Mouse (Mus musculus): Measurements from ENCODE around the gene Prrt1.

Prrt1 gene

DNA sequence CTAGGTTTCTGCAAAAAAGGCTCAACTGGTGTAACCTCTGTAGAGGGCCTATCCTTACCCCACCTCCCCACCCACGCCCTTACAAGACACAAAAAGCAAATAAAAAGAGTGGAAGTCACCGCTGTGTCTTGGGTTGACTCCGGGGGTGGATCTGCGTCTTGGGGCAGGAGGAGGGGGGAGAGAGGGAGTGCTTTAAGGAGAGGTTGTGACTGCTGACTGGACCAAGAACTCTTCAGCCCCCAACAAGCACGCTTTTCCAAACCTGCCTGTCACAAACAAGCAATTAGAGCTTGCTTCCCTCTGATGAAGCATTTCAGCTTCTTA is 727 bp upstream of the Prrt1 start:
- no peak for DNase-seq (ENCODE audit: low spot score)

DNA sequence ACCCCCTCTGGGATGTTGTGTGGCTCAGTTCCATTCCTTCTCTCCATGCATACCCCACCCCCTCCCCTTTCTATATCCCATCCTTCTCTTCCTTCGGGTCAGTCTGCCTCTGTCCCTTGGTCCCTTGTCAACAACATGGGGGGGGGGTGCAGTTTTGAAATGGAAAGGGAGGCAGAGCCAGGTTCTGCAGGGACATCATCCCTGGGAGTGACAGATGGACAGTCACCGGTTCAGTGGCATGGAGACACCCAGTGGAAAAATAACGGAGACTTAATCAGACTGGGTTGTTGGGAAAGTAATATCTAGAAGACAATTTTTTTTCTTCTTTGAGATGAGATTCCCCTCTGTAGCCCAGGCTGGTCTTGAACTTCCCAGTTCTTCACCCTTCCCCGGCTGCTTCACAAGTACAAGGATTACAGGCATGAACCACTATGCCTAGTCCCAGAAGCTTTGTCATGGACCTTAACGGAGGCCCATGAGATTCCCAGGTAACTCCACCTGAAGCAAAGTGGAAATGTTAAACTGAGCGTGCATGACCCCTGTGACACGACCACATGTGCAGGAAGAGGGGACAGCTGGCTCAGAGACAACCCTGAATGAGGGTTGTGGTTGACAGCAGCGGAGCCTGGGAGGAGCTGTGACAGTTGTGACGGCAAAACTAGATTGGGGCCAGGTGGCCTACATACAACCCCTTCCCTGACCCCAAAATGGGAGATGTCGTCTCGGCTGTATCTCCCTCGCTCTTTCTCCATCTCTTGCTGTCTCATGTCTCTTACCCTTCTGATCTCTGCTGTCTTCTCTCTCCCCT is 667 bp downstream of the Prrt1 start:
- no peak for DNase-seq (ENCODE audit: low spot score)

DNA sequence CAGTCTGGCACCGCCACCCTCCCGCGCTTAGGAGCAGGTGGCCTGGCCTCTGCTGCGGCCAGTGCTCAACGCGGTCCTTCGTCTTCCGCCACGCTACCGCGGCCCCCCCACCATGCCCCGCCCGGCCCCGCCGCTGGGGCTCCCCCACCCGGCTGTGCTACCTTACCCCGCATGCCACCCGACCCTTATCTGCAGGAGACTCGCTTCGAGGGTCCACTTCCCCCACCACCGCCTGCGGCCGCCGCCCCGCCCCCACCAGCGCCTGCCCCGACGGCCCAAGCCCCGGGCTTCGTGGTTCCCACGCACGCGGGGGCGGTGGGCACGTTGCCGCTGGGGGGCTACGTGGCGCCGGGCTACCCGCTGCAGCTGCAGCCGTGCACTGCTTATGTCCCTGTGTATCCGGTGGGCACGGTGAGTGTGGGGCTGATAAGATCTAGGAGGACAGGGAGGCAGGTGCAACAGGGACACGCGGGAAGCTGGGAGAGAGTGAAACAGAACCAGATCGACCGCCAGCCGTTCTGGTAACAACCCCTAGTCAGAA is 1.5 kb downstream of the Prrt1 start:
- no peak for DNase-seq (ENCODE audit: low spot score)

DNA sequence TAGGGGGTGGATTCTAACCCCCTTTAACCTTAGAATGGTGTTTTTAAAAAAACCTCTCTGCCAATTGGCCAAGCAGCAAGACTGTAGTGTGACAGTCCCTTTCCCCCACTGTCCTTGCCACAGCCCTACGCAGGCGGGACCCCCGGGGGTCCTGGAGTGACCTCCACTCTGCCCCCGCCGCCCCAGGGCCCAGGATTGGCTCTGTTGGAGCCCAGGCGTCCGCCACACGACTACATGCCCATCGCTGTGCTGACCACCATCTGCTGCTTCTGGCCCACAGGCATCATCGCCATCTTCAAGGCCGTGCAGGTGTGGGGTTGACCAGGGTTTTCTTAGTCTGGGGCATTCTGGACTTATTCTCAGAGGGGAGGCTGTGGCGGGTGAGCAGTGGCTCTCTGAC is 2.3 kb downstream of the Prrt1 start:
- no peak for DNase-seq (ENCODE audit: low spot score)

DNA sequence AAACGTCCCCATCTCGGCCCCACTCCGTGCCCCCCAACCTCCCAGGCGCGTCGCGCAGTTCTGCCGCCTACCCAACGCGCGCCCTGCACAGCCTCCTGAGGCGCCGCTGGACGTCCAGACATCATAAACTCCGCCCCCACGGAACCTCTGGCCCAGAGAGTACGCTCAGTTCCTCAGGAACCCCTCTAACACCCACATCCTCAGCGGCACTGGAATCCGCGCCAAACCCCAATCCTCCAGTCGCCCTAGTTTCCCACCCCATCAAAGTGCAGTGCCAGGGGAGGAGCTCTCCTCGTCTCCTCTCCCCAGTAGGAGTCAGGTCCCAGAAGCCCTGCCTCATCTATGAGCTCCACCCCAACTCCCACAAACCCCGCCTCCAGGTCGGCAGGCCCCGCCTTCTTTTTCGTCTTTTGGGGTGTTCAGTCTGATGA is 2.9 kb downstream of the Prrt1 start:
- DNase-seq (ENCODE audit: low spot score): peak; percentile 46

DNA sequence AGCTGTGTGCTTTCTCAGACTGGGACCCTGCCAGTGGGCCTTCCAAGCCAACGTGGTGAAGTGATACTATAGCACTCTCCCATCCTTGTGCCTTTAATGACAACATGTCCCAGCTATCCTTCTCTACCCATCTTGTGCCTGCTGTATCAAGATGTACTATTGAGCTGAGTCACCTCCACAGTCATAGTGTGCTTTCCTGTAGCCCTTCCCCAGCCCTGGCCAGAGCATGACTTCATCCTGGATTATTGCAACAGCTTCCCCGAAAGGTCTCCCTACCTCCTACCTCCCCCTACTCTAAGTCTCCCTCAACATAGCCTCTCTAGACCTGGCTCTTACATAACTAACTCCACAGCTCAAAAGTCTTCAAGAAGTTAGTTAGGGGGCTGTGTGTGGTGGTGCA is 6.3 kb downstream of the Prrt1 start:
- no peak for DNase-seq (ENCODE audit: low spot score)

DNA sequence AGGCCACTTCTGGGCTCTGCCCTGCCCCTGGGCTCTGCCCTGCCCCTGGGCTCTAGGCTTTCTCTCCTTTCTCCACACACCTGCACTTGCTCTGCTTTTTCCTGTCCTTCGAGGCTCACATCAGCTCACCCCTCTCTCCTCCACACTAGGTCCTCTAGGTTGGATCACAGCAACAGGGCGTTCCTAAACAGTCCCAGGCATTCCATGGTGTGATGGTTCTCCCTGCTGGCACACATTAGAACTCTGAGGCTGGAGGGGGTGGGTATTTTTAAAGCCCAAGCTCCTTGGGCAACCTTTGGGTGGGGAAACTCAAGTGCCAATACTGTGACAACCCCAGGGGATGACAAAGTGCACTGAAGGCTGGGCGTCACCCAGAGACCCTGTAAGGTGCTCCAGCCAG is 8.1 kb downstream of the Prrt1 start:
- DNase-seq (ENCODE audit: low spot score): no peak

DNA sequence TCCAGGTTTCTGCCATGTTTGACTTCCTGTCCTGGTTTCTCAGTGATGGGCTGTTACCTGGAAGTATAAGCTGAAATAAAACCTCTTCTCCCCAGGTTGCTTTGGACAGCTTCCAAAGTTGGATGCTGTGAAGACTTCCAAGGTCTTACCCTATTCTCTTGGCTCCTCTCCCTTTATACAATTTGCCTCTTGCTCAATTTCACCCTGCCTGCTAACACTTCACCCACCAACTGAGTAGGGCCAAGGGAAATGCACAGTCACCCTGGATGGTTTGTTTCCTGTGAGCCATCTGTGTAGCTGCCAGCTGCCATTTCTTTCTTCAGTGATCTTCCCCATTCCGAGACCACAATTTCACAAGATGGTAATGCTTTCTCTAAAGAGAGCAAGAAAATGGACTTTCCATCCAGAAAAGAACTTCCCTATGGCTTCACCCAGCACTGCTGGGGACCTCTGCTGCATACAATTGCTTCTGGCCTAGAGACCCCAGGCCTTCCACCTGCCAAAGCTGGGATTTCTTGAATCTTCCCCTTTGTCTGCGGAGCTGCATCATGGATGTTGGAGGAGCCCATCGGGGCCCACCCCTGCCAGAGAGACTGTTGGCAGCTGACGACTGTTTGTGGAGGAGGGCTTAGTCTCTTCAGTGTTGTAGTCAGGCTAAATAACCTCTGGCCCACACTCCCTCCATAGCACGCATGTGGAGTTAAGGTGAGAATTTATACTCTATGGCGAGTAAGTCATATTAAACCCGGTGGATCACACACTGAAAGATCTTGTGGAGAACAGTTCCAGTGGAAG is 10.3 kb downstream of the Prrt1 start:
- no peak for DNase-seq (ENCODE audit: low spot score)

DNA sequence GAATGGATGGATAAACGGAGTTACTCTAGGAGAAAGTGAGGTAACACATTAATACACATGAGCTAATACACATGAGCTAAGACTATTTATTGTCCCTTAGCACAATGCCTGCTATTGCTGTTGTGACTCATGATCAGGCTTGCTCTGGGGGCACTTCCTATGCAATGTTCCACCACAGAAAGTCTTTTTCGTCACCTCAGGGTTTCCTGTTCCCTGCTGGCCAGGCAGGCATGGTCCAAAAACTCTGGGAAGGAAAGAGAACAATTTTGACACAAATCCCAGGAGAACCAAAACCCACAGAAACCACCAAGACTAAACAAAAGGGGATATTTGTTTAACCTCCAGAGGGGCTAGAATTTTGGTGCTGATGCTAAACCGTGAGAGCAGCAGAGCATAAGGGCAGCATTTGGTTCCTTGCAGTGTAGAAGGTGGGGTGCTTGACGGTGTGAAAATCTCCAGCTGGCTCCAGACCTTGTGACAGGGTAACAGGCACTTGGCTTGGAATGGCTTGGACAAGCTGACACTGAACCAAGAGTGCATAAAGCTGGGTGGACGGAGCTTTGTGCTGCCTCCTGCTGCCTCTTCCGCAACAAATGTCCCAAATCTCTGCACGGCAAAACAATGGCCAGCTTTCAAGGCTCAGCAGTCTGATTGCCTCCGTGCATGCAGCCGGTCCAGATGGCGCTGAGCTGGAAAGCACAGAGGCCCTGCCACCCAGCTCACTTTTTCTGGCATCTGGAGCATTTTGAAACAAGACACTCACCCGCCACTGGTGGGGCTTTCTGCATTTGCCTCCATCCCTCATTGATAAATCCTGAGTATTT is 11.7 kb downstream of the Prrt1 start:
- no peak for DNase-seq (ENCODE audit: low spot score)

DNA sequence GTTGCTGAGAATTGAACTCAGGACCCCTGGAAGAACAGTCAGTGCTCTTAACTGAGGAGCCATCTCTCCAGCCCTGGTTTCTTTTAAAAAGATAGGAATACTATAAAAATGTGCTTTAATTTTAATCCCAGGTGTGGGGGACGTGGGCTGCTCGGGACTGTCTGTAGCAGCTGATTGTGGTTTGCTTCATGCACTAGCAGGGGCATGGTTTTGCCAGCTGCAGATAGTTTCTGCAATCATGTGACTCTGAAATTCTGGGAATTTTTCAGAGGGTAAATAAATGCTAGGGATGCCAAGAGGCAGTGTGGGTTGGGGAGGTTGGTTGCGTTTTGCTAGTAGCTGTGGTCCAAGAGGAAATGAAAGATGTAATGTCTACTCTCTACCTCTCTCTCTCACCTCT is 12.6 kb downstream of the Prrt1 start:
- no peak for DNase-seq (ENCODE audit: low spot score)

DNA sequence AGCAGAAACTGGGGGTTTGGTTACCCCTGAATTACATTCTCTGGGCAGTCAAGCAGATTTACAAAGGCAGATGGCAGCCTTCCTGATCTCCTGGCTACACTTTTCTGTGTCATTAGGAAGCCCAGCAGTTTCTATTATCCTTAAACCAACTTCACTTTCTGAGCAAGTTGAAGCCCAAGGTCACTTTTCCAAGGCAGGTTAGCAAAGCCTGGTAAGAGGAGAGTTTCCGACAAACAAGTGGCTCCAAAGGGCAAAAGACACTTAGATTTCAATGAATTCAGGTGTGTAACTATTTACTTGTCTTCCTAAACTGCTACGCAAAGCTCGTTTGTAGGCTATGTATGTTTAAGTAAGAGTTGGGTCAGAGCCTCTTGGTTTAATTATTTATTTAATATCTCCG is 14.0 kb downstream of the Prrt1 start:
- no peak for DNase-seq (ENCODE audit: low spot score)

DNA sequence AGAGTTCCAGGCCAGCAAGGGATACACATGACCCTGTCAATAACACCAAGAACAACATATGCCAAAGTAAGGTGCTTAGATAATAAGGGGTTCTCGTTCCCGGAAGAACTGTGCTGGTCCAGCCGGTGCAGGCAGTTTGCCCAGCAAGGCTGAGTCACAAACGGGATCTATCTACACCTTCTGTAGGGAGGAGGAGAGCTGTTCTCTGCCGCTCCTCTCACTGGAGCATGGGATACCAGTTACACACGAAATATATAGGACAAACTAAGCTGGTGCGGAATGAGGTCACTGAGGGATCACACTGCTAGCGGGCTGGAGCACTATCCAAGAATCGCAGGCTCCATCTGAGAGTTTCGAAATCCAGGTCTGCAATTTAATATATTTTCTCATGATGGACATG is 14.6 kb downstream of the Prrt1 start:
- no peak for DNase-seq (ENCODE audit: low spot score)

DNA sequence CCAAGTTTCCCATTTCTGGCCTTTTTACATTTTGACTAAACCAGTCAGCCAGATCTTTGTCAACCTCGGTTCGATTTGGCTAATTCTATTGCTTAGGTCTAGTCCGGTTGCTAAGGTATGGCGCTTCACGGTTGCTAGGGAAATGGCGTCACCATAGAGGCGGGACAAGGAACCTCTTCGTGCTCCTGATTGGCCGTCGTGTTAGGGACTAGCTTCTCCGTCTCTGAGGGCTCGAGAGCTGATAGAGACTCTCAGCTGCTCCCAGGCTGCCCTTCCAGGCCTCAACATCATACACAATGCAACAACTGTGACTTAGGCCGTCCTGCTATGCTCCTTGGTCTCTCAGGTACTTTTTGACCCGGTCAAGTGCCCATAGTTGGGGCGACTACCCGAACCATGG is 15.3 kb downstream of the Prrt1 start, which contains the start of gene Fkbpl:
TSS of gene Fkbpl (plus strand) at position 157 of the 400 bp plus-strand sequence.
- peak; percentile 88 for DNase-seq (ENCODE audit: low spot score)

DNA sequence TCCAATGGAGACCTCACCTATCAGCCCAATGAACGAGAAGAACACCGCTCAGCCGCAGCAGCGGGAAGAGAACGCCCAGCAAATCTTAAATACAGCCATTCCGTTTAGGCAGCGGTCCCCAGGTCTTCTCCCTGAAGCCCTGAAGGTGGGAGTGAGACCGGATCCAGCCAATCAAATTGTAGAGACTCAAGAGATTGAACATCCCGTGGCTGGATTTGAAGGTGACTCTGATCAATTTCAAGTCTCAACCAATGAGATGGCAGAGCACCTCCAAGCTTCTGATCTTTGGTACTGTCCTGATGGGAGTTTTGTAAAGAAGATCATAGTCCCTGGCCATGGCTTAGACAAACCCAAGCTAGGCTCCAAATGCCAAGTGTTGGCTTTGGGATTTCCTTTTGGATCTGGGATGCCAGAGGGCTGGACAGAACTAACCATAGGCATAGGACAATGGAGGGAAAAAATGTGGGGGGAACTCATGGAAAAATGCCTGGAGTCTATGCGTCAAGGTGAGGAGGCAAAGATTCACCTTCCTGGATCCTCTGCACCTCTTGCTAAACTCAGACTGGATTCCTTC is 16.0 kb downstream of the Prrt1 start:
- DNase-seq (ENCODE audit: low spot score): no peak

DNA sequence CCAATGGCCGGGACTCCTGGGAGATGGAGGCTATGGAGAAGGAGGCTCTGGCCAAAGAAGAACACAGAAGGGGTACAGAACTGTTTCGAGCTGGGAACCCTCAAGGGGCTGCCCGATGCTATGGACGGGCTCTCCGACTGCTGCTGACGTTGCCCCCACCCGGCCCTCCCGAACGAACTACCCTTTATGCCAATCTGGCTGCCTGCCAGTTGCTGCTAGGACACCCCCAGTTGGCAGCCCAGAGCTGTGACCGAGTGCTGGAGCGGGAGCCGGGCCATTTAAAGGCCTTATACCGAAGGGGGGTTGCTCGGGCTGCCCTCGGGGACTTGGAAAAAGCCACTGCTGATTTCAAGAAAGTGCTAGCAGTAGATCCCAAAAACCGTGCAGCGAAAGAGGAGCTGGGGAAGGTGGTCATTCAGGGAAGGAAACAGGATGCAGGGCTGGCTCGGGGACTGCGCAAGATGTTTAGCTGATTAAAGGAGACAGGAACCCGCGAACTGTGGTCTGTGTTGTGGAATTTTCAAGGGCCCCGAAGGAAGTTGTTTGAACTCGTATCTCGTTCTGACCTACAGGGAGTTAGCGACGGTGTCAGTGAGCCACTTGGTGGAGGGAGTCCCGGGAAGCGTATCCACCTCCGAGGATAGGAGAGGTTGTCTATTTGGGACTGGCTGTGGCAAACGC is 16.6 kb downstream of the Prrt1 start:
- DNase-seq (ENCODE audit: low spot score): no peak

DNA sequence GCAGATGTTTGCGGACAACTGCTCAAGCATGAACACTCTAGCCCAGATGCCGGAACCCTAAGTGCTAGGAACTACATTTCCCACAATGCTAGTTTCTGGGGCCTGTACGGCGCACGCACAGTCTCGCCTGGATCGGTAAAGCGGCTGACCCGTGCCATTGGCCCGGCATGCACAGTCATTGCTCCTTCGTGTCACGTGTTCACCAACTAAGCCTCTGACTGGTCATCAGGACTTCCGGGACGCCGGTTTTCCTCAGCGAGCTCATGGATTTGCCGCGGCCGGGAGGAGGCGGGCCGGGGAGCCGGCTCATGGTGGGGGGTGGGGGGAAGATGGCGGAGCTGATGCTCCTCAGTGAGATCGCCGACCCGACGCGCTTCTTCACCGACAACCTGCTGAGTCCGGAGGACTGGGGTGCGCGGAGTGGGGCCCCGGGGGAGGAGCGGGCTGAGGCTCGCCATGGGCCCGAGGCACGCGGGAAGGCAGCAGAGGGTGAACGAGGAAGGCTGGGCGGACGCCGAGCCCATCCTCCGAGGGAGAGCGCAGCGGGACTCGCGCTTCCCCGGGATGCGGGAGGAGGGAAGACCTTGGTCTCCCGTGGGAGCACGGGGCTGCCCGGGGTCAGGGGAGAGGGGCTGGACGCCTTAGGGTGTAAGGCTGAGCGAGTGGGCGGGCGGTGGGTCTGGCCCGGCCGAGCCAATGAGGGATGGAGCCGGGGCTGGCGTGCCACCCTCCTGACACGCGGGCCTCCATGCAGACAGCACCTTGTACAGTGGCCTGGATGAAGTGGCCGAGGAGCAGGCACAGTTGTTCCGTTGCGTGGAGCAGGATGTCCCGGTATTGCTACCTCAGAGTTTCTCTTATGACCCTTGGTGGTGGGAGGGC is 17.8 kb downstream of the Prrt1 start, which contains the start of gene Atf6b:
TSS of gene Atf6b (plus strand) at position 241 of the 882 bp plus-strand sequence.
- peak; percentile 85 for DNase-seq (ENCODE audit: low spot score)

DNA sequence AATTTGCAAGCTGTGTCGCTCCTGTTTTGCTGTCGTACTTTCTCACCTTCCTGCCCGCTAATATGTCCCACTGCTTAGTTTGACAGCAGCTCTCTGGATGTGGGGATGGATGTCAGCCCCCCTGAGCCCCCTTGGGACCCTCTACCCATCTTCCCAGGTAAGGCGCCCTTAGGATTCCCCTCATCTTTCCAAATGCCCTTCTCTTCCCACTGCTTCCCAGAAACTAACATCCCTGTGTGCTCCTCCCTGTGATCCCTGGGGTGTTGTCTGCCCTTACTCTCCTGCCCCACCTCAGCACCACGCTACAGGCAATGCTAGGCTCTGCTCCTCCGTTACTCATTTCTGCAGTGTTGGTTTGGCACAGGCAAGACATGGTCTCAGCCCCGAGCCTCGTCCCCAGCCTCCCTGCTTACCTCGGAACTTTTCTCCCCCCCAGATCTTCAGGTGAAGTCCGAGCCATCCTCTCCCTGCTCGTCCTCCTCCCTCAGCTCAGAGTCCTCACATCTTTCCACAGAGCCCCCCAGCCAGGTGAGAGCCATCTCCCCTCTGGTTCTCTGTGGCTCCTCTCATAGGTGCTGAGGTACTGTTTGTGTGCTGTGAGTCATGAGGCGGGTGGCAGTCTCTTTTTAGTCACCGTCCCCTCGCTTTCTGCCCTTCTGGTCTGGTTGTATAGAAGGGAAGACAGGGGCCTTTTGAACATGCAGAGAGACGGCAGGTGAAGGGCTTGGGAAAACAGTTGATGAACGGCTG is 19.0 kb downstream of the Prrt1 start:
- no peak for DNase-seq (ENCODE audit: low spot score)

DNA sequence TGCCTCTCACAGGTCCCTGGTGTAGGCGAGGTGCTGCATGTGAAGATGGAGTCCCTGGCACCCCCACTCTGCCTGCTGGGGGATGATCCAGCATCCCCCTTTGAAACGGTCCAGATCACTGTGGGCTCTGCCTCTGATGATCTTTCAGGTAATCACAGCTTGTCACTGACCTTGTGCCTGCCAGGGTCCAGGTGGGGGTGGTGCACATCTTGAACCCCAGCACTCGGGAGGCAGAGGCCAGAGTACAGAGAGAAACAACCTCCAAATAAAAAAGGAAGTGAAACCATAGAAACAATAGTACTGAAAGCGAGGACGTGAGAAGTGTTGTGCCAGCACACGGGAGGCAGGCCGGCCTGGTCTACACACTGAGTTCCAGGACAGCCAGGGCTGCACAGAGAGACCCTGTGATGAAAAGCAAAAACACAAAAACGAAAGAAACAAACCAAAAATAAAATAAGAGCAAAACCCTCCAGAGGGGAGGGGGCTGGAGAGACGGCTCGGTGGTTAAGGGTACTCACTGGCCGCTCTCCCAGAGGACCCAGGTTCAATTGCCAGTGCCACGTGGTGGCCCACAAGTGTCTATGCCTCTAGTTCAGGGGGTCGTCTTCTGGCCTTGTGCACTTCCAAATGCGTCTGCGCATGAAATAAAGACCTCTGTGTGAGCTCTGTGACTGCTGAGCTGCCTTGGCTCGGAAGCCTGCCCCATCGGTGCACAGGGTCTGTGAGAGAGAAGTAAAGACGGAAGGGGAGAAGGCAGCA is 20.0 kb downstream of the Prrt1 start:
- no peak for DNase-seq (ENCODE audit: low spot score)

DNA sequence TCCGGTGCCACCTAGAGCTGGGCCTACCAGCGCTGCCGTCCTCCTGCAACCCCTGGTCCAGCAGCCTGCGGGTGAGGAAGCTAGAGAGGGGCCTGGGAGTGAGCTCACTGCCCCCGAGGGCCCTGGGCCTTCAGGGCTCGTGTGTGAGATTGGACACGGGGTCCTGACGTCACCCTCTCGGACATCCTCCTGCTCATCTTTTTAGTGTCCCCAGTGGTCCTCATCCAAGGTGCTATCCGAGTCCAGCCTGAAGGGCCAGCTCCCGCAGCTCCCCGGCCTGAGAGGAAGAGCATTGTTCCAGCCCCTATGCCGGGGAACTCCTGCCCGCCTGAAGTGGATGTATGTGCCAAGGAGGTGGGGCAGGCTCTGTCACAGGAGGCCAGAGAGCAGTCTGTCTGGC is 21.4 kb downstream of the Prrt1 start:
- DNase-seq (ENCODE audit: low spot score): no peak

Measured in urinary bladder, postnatal 10 days (tissue).